Mouse (Mus musculus): ENCODE data around the gene N4bp2l1. TPM values are rescaled to one million over a fixed set of nuclear protein-coding genes. Genes with fewer than 3 reads are reported as not detected.
"Not testable (repeated sequence)": the region's sequence is repeated elsewhere in the genome, so short reads cannot be mapped to it uniquely, and the experiment has no call there.

Gene N4bp2l1
- total RNA-seq (2021), result 10 to 100 TPM; 23.1 to 27.1 TPM
- long read RNA-seq, experiment 1, transcript N4bp2l1-201 (5 exons, 1,905 nt), result major isoform, 12 of 21 reads
- long read RNA-seq, experiment 1, partial matches to known transcripts, result 0 of 21 reads
- long read RNA-seq, experiment 1, other reads (novel, unspliced or antisense), result 6 of 21 reads
- long read RNA-seq, experiment 2, transcript N4bp2l1-201 (5 exons, 1,905 nt), result major isoform, 30 of 45 reads
- long read RNA-seq, experiment 2, partial matches to known transcripts, result 2 of 45 reads
- long read RNA-seq, experiment 2, other reads (novel, unspliced or antisense), result 10 of 45 reads

- DNase-seq (ENCODE audit: low spot score in 2 of 2), result no peak
Measured at GRCm38 (mm10) chr5:150597088-150597487, at the start of gene N4bp2l1. Gene N4bp2l1 (minus strand): TSS chr5:150597188.

- no peak for DNase-seq (ENCODE audit: low spot score in 2 of 2)
Measured at GRCm38 (mm10) chr5:150644926-150645325, 47.9 kb upstream of the N4bp2l1 start.

GRCm38 (mm10) chr5:150643390-150643789, 46.4 kb upstream of the N4bp2l1 start:
- DNase-seq (ENCODE audit: low spot score in 2 of 2), result not testable (repeated sequence)

GRCm38 (mm10) chr5:150641440-150641839, 44.5 kb upstream of the N4bp2l1 start:
- no peak for DNase-seq (ENCODE audit: low spot score in 2 of 2)

- DNase-seq (ENCODE audit: low spot score in 2 of 2), result no peak
Measured at GRCm38 (mm10) chr5:150629692-150630091, 32.7 kb upstream of the N4bp2l1 start.

- DNase-seq (ENCODE audit: low spot score in 2 of 2), result no peak
Measured at GRCm38 (mm10) chr5:150629272-150629671, 32.3 kb upstream of the N4bp2l1 start.

GRCm38 (mm10) chr5:150625528-150625927, 28.5 kb upstream of the N4bp2l1 start:
- DNase-seq (ENCODE audit: low spot score in 2 of 2), result no peak

GRCm38 (mm10) chr5:150622792-150623191, 25.8 kb upstream of the N4bp2l1 start:
- no peak for DNase-seq (ENCODE audit: low spot score in 2 of 2)

GRCm38 (mm10) chr5:150621592-150621991, 24.6 kb upstream of the N4bp2l1 start:
- no peak for DNase-seq (ENCODE audit: low spot score in 2 of 2)

GRCm38 (mm10) chr5:150620588-150621135, 23.7 kb upstream of the N4bp2l1 start:
- no peak for DNase-seq (ENCODE audit: low spot score in 2 of 2)

GRCm38 (mm10) chr5:150618599-150619355, 21.8 kb upstream of the N4bp2l1 start:
- DNase-seq (ENCODE audit: low spot score in 2 of 2), result no peak

- DNase-seq (ENCODE audit: low spot score in 2 of 2), result no peak
Measured at GRCm38 (mm10) chr5:150616731-150617130, 19.7 kb upstream of the N4bp2l1 start.

GRCm38 (mm10) chr5:150616216-150616615, 19.2 kb upstream of the N4bp2l1 start:
- DNase-seq (ENCODE audit: low spot score in 2 of 2), result no peak

- DNase-seq (ENCODE audit: low spot score in 2 of 2), result no peak
Measured at GRCm38 (mm10) chr5:150614054-150614453, 17.1 kb upstream of the N4bp2l1 start.

- DNase-seq (ENCODE audit: low spot score in 2 of 2), result peak in 1 of 2 experiments; percentile 22
Measured at GRCm38 (mm10) chr5:150611697-150612096, 14.7 kb upstream of the N4bp2l1 start.

- DNase-seq (ENCODE audit: low spot score in 2 of 2), result no peak
Measured at GRCm38 (mm10) chr5:150611136-150611535, 14.1 kb upstream of the N4bp2l1 start.

GRCm38 (mm10) chr5:150607631-150608030, 10.6 kb upstream of the N4bp2l1 start:
- DNase-seq (ENCODE audit: low spot score in 2 of 2), result no peak

GRCm38 (mm10) chr5:150606131-150606530, 9.1 kb upstream of the N4bp2l1 start:
- DNase-seq (ENCODE audit: low spot score in 2 of 2), result no peak

GRCm38 (mm10) chr5:150601441-150602230, 4.6 kb upstream of the N4bp2l1 start:
- DNase-seq (ENCODE audit: low spot score in 2 of 2), result no peak

- peak; percentile 37 to 49 for DNase-seq (ENCODE audit: low spot score in 2 of 2)
Measured at GRCm38 (mm10) chr5:150600554-150601440, 3.8 kb upstream of the N4bp2l1 start.

All from adrenal gland, adult 18-20 months (tissue).